Mouse (Mus musculus) limb, embryonic 14.5 days (tissue): Measurements from ENCODE around the gene Sorbs2. TPM values are rescaled to one million over a fixed set of nuclear protein-coding genes. Genes with fewer than 3 reads are reported as not detected.
A peak's percentile ranks its signal among the peaks of the same experiment; 100 is the strongest.
"Not testable (repeated sequence)": the region's sequence is repeated elsewhere in the genome, so short reads cannot be mapped to it uniquely, and the experiment has no call there.

Source experiments
- ATAC-seq: fragments of 200-750 bp; cut with Nextera tagmentation; 2 replicates; pipeline ENCODE4 v1.8.0; 2017; ENCODE audit warnings: low read depth, moderate number of reproducible peaks, moderate TSS enrichment; ENCODE audit not compliant: low FRiP score
- DNase-seq: peaks from one replicate; pipeline ENCODE4 v3.0.0-alpha.2; 2015; ENCODE audit warnings: low spot score
- H3K27ac ChIP-seq: fragments of 300-500 bp; sonication (generic); replicated peaks from 2 replicates; pipeline ENCODE4 v1.5.1; 2014; ENCODE audit warnings: low read depth, mild to moderate bottlenecking, low read length, moderate library complexity, mixed read lengths
- H3K27me3 ChIP-seq: fragments of 300-500 bp; sonication (generic); 2 replicates; pipeline ENCODE4 v1.6.1; 2014; ENCODE audit warnings: low read length, mixed read lengths; ENCODE audit not compliant: control insufficient read depth, insufficient read depth
- H3K36me3 ChIP-seq: fragments of 300-500 bp; sonication (generic); 2 replicates; pipeline ENCODE4 v1.6.1; 2014; ENCODE audit warnings: mild to moderate bottlenecking, low read length, moderate library complexity, mixed read lengths; ENCODE audit not compliant: control insufficient read depth, insufficient read depth
- H3K4me1 ChIP-seq: fragments of 300-500 bp; sonication (generic); 2 replicates; pipeline ENCODE4 v1.6.1; 2014; ENCODE audit warnings: antibody characterized with exemption, low read length, mixed read lengths; ENCODE audit not compliant: control insufficient read depth, insufficient read depth
- H3K4me2 ChIP-seq: fragments of 300-500 bp; sonication (generic); replicated peaks from 2 replicates; pipeline ENCODE4 v1.6.1; 2014; ENCODE audit warnings: low read depth, mild to moderate bottlenecking, low read length, moderate library complexity; ENCODE audit not compliant: severe bottlenecking
- H3K4me3 ChIP-seq: fragments of 300-500 bp; sonication (generic); replicated peaks from 2 replicates; pipeline ENCODE4 v1.5.1; 2014; ENCODE audit warnings: low read length
- H3K9ac ChIP-seq: fragments of 300-500 bp; sonication (generic); 2 replicates; pipeline ENCODE4 v1.6.1; 2014; ENCODE audit warnings: mild to moderate bottlenecking, low read depth, low read length, moderate library complexity; ENCODE audit not compliant: severe bottlenecking
- H3K9me3 ChIP-seq: fragments of 300-500 bp; sonication (generic); 2 replicates; pipeline ENCODE4 v1.6.1; 2016; ENCODE audit warnings: low read length; ENCODE audit not compliant: control insufficient read depth
- POLR2A ChIP-seq: fragments of 200-500 bp; IDR thresholded peaks from 2 replicates; pipeline ENCODE4 v1.8.0; 2012; ENCODE audit warnings: inconsistent platforms, mild to moderate bottlenecking, moderate library complexity, borderline replicate concordance; ENCODE audit not compliant: insufficient read depth, insufficient read length; ENCODE audit errors: extremely low read depth
- WGBS: fragments of 180-500 bp; shearing (Covaris S2); extraction: QIAGEN DNeasy Blood & Tissue Kit; methylation state at CpG from one replicate; pipeline ENCODE4 v1.1.7; 2014; 5-methylcytosine and 5-hydroxymethylcytosine counted together
- polyA plus RNA-seq, 2 experiments: library from polyadenylated mRNA; depleted of rRNA in 1 of 2; stranded (reverse) in 1 of 2; unstranded in 1 of 2; fragments of >200 nt; fragmentation: Nextera tagmentation in 1 of 2; extraction: Ambion mirVana in 1 of 2; gene quantifications; 2 replicates each; pipeline versions ENCODE4 v1.2.1 to v1.2.3; 2012 to 2014

Gene Sorbs2
- polyA plus RNA-seq, 2 experiments: 52.7 to 54.1 TPM

DNA sequence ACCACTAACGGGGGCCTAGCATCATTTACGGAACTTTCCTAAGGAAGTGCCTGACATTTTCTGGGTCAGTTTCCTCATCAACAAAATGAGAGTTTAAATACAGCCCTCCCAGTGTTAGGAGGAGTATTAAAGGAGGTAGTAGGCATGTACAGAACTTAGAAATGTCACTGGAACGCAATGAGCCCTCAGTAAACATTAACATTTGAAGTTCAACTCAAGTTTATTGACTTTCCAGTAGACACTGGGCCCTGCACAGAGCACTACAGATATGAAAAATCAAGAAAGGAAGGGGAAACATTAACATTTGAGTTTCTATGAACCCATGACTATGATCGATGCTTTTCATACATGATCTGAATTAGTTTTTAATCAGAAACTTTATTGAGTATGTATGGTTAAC is 347.5 kb downstream of the Sorbs2 start:
- DNase-seq (no peak), ATAC-seq (no peak)
- WGBS: 87% methylated on average over 4 of the region's 4 CpGs
- Histone ChIP-seq H3K27ac (no peak overlapping the region), H3K9me3 (no peaks in the 10 kb centered on the region), H3K4me1 (peaks cover 10% of the 10 kb centered on the region), H3K9ac (no peak overlapping the region), H3K4me2 (no peak overlapping the region), H3K27me3 (no peaks in the 10 kb centered on the region), H3K36me3 (no peaks in the 10 kb centered on the region), H3K4me3 (no peak overlapping the region)
- TF ChIP-seq POLR2A: no peak

DNA sequence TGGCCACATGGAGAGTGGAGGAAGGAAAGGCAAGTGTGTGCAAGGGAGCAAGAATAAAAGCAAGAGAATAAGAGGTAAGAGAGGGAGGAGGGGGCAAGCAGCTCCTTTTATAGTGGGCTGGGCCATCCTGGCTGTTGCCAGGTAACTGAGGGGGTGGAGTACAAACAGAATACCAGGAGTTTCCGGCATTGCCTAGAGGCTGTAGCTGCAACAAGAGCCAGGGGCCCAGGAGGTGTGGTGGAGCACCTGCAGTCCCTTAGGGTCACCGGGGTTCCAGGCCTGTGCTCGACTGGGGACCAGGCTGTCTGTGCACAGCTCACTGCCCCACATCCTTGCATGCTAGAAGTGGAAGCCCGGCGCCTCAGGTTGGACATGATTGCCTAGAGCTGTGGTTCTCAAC is 350.1 kb downstream of the Sorbs2 start:
- Histone ChIP-seq H3K27me3 (no peaks in the 10 kb centered on the region), H3K4me1 (peaks cover 10% of the 10 kb centered on the region), H3K9me3 (no peaks in the 10 kb centered on the region), H3K4me3 (no peak overlapping the region), H3K4me2 (no peak overlapping the region), H3K36me3 (no peaks in the 10 kb centered on the region), H3K27ac (no peak overlapping the region), H3K9ac (no peak overlapping the region)
- WGBS: 15% methylated on average over 5 of the region's 5 CpGs
- DNase-seq: no peak
- no peak for ATAC-seq
- no peak for TF ChIP-seq POLR2A

DNA sequence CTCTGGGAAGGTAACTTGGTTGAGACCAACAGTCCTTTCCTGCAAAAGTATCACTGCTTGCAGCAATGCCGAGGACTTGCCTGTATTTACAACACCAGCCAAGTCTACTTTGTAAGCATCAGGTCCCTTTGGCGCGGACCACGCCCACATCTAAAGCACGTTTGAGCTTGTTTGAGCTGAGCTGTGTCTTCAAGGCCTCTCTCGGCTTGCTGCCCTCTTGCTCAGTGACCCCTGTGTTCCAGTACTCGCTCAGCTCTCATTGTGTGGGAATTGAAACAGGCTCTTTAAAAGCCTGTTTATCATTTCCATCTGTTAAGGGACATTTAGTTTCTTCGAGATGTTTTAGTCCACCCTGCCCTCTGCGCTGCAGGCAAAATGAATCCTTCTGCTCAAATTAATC is 350.8 kb downstream of the Sorbs2 start:
- ATAC-seq (peak; percentile 47), DNase-seq (peak; percentile 63)
- Histone ChIP-seq H3K36me3 (no peaks in the 10 kb centered on the region), H3K27me3 (no peaks in the 10 kb centered on the region), H3K4me1 (peaks cover 10% of the 10 kb centered on the region), H3K4me2 (no peak overlapping the region), H3K9me3 (no peaks in the 10 kb centered on the region), H3K4me3 (no peak overlapping the region), H3K27ac (no peak overlapping the region), H3K9ac (no peak overlapping the region)
- 16% methylated on average over 9 of the region's 9 CpGs for WGBS
- TF ChIP-seq POLR2A: no peak

DNA sequence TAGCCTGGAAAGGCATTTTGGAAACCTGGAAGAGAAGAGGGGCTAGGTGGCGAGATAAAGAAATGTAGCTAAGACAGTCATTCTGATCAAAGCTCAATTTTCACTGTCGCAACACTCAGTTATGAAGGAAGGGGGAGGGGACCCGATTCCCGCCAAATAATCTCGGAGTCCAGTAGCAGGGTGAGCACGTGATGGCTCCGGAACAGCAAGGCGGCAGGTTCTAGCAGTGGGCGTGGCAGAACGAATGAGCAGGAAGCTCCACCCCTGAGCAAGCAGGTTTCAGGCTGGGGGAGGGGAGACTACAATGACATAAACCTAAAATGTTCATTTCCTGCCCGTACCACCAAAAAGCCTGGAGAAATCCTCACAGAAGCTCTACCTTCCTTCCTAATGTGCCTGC is 364.0 kb downstream of the Sorbs2 start:
- H3K27ac ChIP-seq, H3K4me2 ChIP-seq, H3K4me3 ChIP-seq, H3K9me3 ChIP-seq, H3K36me3 ChIP-seq, ATAC-seq, H3K27me3 ChIP-seq, DNase-seq, H3K9ac ChIP-seq: not testable (repeated sequence)
- WGBS: 66% methylated on average over 9 of the region's 11 CpGs
- H3K4me1 ChIP-seq: peaks cover 12% of the 10 kb centered on the region

DNA sequence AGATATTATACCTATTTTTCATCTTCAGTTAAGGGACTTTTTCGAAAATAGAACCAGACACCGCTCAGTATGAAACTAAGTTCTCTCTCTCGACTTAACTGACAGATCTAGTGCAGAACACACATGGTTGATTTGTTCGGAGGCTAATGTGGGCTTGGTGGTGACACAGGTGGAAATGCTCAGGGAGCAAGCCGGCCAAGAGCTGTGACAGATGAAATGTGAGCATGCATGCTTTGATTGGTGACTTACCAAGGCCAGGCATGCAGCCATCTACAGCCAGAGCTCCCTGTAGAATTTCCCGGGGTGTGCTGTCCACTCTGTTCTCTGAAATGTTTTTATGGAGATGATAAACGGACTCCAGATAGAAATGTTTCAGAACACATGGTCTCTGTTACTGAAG is 364.5 kb downstream of the Sorbs2 start:
- ATAC-seq (peak; percentile 54; the same call in 1 of the 2 replicates), DNase-seq (peak; percentile 44)
- Histone ChIP-seq H3K27ac (no peak overlapping the region), H3K4me3 (no peak overlapping the region), H3K4me1 (peaks cover 12% of the 10 kb centered on the region), H3K27me3 (no peaks in the 10 kb centered on the region), H3K36me3 (no peaks in the 10 kb centered on the region), H3K9me3 (no peaks in the 10 kb centered on the region), H3K9ac (no peak overlapping the region), H3K4me2 (no peak overlapping the region)
- WGBS: 38% methylated on average over 7 of the region's 7 CpGs
- no peak for TF ChIP-seq POLR2A
